Mouse (Mus musculus) stomach, embryonic 14.5 days (tissue): ENCODE results near the gene Jpt1. TPM values are rescaled to one million over a fixed set of nuclear protein-coding genes. Genes with fewer than 3 reads are reported as not detected.
"Not testable (repeated sequence)": the region's sequence is repeated elsewhere in the genome, so short reads cannot be mapped to it uniquely, and the experiment has no call there.

Experiments used
- ATAC-seq: fragments of 200-750 bp; cut with Nextera tagmentation; 2 replicates; pipeline ENCODE4 v1.8.0; 2017; ENCODE audit warnings: low read depth, moderate TSS enrichment; ENCODE audit not compliant: insufficient number of reproducible peaks, insufficient read depth, low FRiP score
- H3K27ac ChIP-seq: fragments of 300-500 bp; sonication (generic); 2 replicates; pipeline ENCODE4 v1.5.1; 2014; ENCODE audit warnings: mild to moderate bottlenecking, low read length, moderate library complexity, mixed read lengths
- H3K27me3 ChIP-seq: fragments of 300-500 bp; sonication (generic); 2 replicates; pipeline ENCODE4 v1.6.1; 2014; ENCODE audit warnings: low read length, control low read depth, mixed read lengths; ENCODE audit not compliant: control insufficient read depth, insufficient read depth
- H3K36me3 ChIP-seq: fragments of 300-500 bp; sonication (generic); 2 replicates; pipeline ENCODE4 v1.6.1; 2014; ENCODE audit warnings: mild to moderate bottlenecking, control low read depth, low read length, moderate library complexity, mixed read lengths; ENCODE audit not compliant: control insufficient read depth, insufficient read depth
- H3K4me1 ChIP-seq: fragments of 300-500 bp; sonication (generic); 2 replicates; pipeline ENCODE4 v1.6.1; 2014; ENCODE audit warnings: low read length, control low read depth, mixed read lengths; ENCODE audit not compliant: control insufficient read depth, insufficient read depth
- H3K4me2 ChIP-seq: fragments of 300-500 bp; sonication (generic); replicated peaks from 2 replicates; pipeline ENCODE4 v1.6.1; 2014; ENCODE audit warnings: low read depth, low read length, control low read depth
- H3K4me3 ChIP-seq: fragments of 300-500 bp; sonication (generic); 2 replicates; pipeline ENCODE4 v1.5.1; 2014; ENCODE audit warnings: low read depth, low read length, control low read depth
- H3K9ac ChIP-seq: fragments of 300-500 bp; sonication (generic); replicated peaks from 2 replicates; pipeline ENCODE4 v1.6.1; 2014; ENCODE audit warnings: low read depth, mild to moderate bottlenecking, control low read depth, low read length, moderate library complexity, mixed read lengths
- H3K9me3 ChIP-seq: fragments of 300-500 bp; sonication (generic); 2 replicates; pipeline ENCODE4 v1.6.1; 2016; ENCODE audit warnings: low read depth, low read length, control low read depth; ENCODE audit not compliant: control insufficient read depth
- whole genome bisulfite sequencing: fragments of 180-500 bp; shearing (Covaris S2); extraction: QIAGEN DNeasy Blood & Tissue Kit; methylation state at CpG from one replicate; pipeline ENCODE4 v1.1.7; 2014; 5-methylcytosine and 5-hydroxymethylcytosine counted together
- polyA plus RNA-seq: library from polyadenylated mRNA; unstranded; fragments of >200 nt; fragmentation: Nextera tagmentation; extraction: Ambion mirVana; gene quantifications from 2 replicates; pipeline ENCODE4 v1.2.1, GENCODE M21; 2014

The Jpt1 gene
- polyA plus RNA-seq, 1 experiment from 2014 or later: 563 TPM

DNA sequence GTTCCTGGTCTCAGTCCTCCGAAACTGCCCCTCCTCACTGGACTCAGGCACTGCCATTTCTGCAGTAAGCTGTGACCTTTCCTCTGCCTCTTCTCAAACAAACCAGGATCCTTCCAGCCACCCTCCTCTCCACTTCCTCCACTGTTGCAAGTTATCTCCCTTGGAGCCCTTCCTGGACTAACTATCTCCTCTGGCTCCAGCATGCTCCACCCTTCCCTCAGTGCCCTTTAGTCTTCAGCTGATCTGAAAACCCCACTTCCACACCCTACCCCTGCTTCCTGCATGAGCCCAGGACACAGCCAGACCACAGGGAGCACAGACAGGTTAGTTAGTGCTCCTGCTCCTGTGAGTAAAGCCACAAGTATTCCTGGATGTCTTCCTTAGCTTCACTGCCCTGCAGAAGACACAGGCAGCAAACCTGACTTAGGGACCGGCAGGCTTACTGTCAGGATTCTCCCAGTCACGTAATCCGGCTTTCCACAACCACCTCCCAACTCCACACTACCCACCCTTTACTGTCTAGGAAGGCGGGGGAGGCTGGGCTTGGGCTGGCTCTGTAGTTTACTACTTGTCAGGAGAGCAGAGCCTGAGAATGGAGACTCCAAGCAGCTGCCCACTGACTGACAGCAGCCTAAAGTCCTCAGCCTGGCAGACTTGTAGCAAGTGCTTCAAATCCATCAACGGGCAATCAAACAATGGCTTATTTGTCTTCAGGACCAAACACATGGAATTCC is 4.2 kb downstream of the Jpt1 start:
- ATAC-seq: no peak
- Histone ChIP-seq H3K27me3 (no peaks in the 10 kb centered on the region), H3K9ac (0 out of 2 replicates have a peak overlapping the region, but pooled peaks have one; percentile 3), H3K4me1 (peaks cover 47% of the 10 kb centered on the region), H3K36me3 (no peaks in the 10 kb centered on the region), H3K4me2 (peak overlapping the region; percentile 58), H3K4me3 (no peak overlapping the region; the same call in 1 of the 2 replicates), H3K27ac (peak overlapping the region; percentile 33; the same call in 1 of the 2 replicates), H3K9me3 (no peaks in the 10 kb centered on the region)
- WGBS: 34% methylated on average over 6 of the region's 6 CpGs

- Histone ChIP-seq H3K9ac (no peak overlapping the region), H3K36me3 (no peaks in the 10 kb centered on the region), H3K27me3 (no peaks in the 10 kb centered on the region), H3K4me3 (no peak overlapping the region), H3K4me1 (peaks cover 46% of the 10 kb centered on the region), H3K9me3 (no peaks in the 10 kb centered on the region), H3K27ac (no peak overlapping the region), H3K4me2 (no peak overlapping the region)
- 72% methylated on average over 2 of the region's 2 CpGs for WGBS
- no peak for ATAC-seq
These were observed 6.1 kb downstream of the Jpt1 start for GRCm38 (mm10) chr11:115508061-115508460.

DNA sequence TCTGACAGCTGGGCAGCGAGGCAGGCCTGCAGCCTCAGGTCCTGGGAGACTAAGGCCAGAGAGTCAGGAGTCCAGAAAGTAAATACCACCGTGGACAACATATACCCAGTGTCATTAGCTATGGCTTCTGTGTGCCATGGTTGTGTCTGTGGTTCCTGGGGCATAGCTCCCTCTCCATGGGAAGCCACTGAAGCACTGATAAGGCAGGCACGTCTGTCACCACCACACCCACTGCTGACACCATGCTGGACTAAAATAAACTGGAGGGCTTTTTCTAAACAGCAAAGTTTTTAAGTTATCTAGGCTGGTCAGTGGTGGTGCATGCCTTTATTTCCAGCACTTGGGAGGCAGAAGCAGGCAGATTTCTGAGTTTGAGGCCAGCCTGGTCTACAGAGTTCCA is 7.6 kb downstream of the Jpt1 start:
- no peak overlapping the region for H3K9ac ChIP-seq
- ATAC-seq: no peak
- peaks cover 11% of the 10 kb centered on the region for H3K36me3 ChIP-seq
- WGBS: 68% methylated on average over 3 of the region's 3 CpGs
- peaks cover 34% of the 10 kb centered on the region for H3K4me1 ChIP-seq
- no peak overlapping the region for H3K27ac ChIP-seq
- no peaks in the 10 kb centered on the region for H3K9me3 ChIP-seq
- H3K4me2 ChIP-seq: no peak overlapping the region
- no peak overlapping the region for H3K4me3 ChIP-seq
- H3K27me3 ChIP-seq: no peaks in the 10 kb centered on the region

- 93% methylated on average over 6 of the region's 6 CpGs for WGBS
- Histone ChIP-seq H3K27ac (no peak overlapping the region), H3K36me3 (peaks cover 44% of the 10 kb centered on the region), H3K4me3 (no peak overlapping the region), H3K4me1 (peaks cover 1% of the 10 kb centered on the region; the same call in 1 of the 2 replicates), H3K4me2 (no peak overlapping the region), H3K9me3 (no peaks in the 10 kb centered on the region), H3K27me3 (no peaks in the 10 kb centered on the region), H3K9ac (no peak overlapping the region)
- ATAC-seq: no peak
These were observed 11.6 kb downstream of the Jpt1 start for GRCm38 (mm10) chr11:115502636-115503035.

- H3K27me3 ChIP-seq, H3K9me3 ChIP-seq, H3K4me1 ChIP-seq, ATAC-seq, H3K9ac ChIP-seq, H3K27ac ChIP-seq, H3K4me2 ChIP-seq, H3K4me3 ChIP-seq: not testable (repeated sequence)
- WGBS: 83% methylated on average over 9 of the region's 9 CpGs
- H3K36me3 ChIP-seq: peaks cover 37% of the 10 kb centered on the region
These were observed 17.6 kb downstream of the Jpt1 start for GRCm38 (mm10) chr11:115496559-115496958.

DNA sequence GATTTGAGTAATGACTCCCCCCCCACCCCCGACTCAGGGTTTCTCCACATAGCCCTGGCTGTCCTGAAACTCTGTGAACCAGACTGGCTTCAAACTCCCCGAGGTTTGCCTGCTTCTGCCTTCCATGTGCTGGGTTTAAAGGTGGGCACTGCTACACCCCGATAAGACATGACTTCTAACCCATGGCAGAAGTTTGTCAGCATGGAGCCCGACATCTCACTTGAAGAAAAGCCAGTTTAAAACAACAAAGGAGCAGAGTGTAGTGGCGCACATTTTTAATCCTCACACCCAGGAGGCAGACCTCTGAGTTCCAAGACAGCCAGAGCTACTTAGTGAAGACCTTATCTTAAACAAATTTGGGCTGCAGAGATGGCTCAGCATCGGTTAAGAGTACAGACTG is 21.8 kb downstream of the Jpt1 start:
- Histone ChIP-seq H3K9ac (no peak overlapping the region; the same call in 1 of the 2 replicates), H3K9me3 (no peaks in the 10 kb centered on the region), H3K4me2 (peak overlapping the region; percentile 66), H3K4me1 (peaks cover 15% of the 10 kb centered on the region), H3K27me3 (no peaks in the 10 kb centered on the region), H3K36me3 (peaks cover 10% of the 10 kb centered on the region), H3K4me3 (peak overlapping the region; percentile 55), H3K27ac (no peak overlapping the region; the same call in 1 of the 2 replicates)
- 33% methylated on average over 6 of the region's 6 CpGs for WGBS
- no peak for ATAC-seq

DNA sequence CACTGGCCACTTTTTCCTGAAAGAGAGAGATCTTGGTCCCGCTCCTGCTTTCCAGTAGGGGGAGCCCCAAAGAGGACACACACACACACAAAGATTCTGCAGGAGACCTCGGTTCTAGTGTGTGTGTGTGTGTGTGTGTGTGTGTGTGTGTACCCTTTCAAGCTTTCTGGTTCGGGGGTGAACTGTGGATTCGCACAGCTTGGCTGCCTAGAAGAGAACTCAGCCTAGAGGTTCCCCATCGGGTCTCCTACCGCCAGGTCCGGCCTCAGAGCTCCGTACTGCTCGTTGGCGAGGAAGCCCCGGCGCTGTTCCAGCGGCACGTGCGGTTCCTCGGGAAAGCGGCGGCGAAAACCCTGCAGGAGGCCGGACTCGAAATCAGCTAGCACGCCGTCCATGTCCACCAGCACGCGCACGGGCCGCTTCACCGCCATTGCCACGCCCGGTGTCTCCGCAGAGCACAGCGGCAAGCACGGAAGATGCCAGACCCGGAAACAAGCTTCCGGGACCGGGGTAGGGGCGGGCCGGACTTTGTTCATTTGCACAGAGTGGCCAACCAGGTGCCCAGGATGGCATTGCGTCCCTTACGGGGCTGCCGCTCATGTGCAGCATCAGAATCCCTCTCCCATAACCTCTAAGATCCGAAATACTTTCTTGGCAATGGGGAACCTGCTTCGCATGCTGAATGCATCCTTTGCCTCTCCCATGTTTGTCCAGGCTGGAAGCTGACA is 22.7 kb downstream of the Jpt1 start, which contains the start of gene Nt5c:
TSS of gene Nt5c (minus strand) at position 507 of the 728 bp plus-strand sequence.
- H3K9ac ChIP-seq: peak within 1 kb of the TSS; percentile 40
- peak within 1 kb of the TSS; percentile 66 for H3K4me2 ChIP-seq
- H3K27ac ChIP-seq: peak within 1 kb of the TSS; percentile 82
- peaks cover 15% of the 10 kb centered on the region for H3K4me1 ChIP-seq
- peaks cover 8% of the 10 kb centered on the region; the same call in 1 of the 2 replicates for H3K36me3 ChIP-seq
- H3K4me3 ChIP-seq: peak within 1 kb of the TSS; percentile 55
- ATAC-seq: peak; percentile 90
- no peaks in the 10 kb centered on the region for H3K27me3 ChIP-seq
- no peaks in the 10 kb centered on the region for H3K9me3 ChIP-seq
- under 1% methylated on average over 43 of the region's 43 CpGs for WGBS

- peak overlapping the region; percentile 66 for H3K4me2 ChIP-seq
- peak overlapping the region; percentile 40 for H3K9ac ChIP-seq
- H3K27ac ChIP-seq: peak overlapping the region; percentile 82
- peak; percentile 24; the same call in 1 of the 2 replicates for ATAC-seq
- H3K4me3 ChIP-seq: peak overlapping the region; percentile 55
- peaks cover 15% of the 10 kb centered on the region for H3K4me1 ChIP-seq
- H3K9me3 ChIP-seq: no peaks in the 10 kb centered on the region
- whole genome bisulfite sequencing: 23% methylated on average over 25 of the region's 25 CpGs
- H3K36me3 ChIP-seq: peaks cover 8% of the 10 kb centered on the region; the same call in 1 of the 2 replicates
- no peaks in the 10 kb centered on the region for H3K27me3 ChIP-seq
These were observed 23.5 kb downstream of the Jpt1 start for GRCm38 (mm10) chr11:115490441-115491355.
